Mouse (Mus musculus) embryo, embryonic 10.5 days (tissue): ENCODE measurements around the gene Clcn3.
A peak's percentile ranks its signal among the peaks of the same experiment; 100 is the strongest.

ENCODE experiments used
- DNase-seq: peaks from one replicate; pipeline ENCODE4 v3.0.0-alpha.2; 2015; ENCODE audit warnings: low spot score

Gene Clcn3

DNA sequence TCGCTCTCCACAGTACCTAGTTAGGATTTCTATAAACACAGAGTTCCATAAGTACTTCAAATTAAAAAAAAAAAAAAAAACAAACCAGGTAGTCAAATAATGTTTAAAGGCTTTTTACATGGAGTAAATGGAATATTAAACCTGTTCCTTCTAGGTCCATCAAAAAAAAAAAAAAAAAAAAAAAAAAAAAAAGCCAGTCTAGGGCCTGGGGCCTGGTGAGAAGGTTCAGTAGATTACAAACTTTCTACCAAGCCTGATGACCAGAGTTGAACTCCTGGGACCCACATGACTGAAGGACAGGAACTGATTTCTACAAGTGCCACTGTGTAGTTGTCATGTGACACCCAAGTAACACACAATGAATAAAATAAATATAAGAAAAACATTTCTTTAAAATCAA, 31.3 kb downstream of the Clcn3 start:
- DNase-seq: no peak

DNA sequence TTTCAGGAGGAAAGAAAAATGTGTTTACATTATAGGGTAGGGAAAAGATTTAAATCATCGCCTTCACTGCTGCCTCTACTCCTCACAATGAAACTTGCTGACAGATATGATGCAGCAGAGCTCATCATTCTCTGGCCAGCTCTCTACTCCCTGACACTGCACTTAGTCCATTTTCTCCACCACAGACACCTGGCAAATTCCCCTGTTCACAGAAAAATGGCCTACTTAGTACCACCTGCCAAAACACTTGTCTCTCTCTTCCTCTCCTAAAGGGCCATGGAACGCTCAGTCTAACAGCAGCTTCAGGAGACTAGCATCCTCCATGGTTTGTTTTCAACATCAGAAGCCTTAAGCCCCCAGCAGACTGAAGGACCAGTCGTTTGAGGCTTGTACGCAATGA, 31.8 kb downstream of the Clcn3 start:
- DNase-seq: no peak

DNA sequence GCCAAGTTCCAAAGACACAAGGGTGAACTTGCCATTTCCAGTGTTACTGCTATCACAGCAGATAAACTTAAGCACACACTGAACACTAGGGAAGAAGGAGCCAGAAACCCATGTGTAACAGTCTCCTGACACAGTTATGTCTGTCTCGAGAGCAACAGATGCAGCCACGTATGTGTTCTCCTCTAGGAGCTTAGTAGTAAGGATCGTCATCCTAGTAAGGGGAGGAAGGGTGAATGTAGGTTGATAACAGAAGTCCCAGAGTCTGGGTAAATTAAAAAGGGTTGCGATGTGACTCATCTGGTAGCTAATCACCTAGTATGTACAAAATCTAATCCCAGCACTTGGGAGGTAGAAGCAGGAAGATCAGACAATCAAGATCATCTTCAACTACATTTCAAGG, 33.2 kb downstream of the Clcn3 start:
- DNase-seq: no peak

DNA sequence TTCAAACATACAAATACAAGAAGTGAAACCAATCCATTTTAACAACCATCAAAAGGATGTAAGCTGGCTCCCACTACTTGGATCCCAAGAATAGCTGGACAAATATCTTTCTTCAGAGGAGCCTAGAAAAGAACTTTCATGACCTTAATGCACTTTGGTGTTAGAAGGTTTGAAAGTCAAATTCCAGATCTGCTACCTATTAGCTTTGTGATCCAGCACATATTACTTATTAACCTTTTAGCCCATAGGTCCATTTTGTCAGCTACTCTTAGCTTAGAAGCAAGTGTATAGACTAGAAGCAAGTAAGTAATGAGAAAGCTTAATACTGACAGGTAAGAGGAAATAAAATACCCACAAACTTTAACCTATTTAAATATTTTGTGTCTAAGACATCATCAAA, 35.6 kb downstream of the Clcn3 start:
- no peak for DNase-seq

DNA sequence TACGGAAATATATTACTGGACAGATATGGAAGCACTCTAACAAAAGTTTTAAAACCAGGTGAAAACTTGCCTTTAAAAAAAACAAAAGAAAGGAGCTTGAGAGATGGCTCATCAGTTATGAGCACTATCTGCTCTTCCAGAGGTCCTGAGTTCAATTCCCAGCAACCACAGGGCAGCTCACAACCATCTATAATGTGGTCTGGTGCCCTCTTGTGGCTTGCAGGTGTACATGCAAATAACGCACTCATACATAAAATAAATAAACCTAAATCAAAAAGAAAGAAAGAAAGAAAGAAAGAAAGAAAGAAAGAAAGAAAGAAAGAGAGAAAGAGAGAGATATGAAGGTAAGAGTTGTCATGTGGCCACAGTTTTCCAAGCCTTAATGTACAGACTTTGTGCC, 40.2 kb downstream of the Clcn3 start:
- DNase-seq: no peak

DNA sequence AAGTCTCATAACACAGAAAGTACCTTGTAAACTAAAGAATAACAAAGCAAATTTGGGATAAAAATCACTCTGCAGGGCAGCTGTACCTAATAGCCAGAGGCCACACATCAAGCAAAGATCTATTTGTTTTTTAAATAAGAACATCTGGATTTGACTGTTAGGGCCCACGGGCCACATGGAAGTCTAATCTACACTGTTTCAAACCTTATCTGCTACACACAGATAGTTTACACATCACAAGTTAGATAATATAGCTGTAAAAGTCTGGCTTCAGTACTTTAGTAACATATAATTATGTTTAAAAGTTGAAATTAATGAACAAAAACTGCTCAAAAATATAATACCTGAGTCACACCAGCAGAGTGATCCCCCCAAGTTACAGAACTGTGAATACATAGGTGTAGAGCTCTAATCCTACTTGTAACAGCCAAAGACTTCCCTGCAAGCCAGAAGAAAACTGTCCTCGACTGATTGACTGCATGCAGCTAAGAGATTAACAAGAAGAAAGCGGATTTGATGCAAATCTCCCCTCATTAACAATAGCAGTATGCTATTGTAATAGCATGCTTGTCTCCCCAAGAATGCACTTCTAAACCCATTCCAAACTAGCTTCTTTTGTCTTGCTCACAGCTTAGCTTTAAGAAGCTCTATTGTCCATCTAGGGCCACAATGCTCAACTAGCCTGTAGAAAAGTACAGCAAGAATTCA, 44.2 kb downstream of the Clcn3 start:
- no peak for DNase-seq

DNA sequence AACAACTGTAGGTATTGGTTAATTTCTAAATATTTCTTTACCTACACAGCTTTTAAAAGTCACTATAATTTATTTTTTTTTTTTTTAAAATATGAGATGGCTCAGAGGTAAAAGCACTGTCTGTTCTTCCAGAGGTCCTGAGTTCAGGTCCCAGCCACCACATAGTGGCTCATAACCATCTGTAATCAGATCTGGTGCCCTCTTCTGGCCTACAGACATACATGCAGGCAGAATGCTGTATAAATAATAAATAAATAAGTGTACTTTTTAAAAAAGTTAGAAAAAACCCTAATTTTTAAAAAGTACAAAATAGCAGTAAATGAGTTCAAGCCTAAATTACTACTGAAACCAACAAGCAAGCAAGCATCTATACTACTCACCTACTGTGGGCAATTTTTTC, 49.5 kb downstream of the Clcn3 start:
- DNase-seq: no peak

DNA sequence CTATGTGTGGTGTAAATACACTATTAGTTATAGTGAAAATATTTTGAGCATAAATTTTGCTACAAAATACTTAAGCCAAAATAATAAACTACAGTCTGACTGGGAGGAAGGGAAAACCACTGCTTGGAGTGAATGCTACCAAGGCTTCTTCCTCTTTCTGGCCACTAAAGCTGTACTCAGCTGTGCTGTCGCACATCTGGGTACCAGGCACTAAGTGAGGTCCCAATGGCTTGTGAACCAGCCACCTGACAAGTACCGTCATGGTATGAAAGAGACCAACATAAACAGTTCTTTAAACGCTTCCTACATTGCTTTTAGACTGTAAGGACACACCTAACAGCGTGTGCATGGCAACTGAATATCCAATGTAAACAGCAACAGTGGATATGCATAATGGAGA, 62.9 kb downstream of the Clcn3 start:
- DNase-seq: no peak

DNA sequence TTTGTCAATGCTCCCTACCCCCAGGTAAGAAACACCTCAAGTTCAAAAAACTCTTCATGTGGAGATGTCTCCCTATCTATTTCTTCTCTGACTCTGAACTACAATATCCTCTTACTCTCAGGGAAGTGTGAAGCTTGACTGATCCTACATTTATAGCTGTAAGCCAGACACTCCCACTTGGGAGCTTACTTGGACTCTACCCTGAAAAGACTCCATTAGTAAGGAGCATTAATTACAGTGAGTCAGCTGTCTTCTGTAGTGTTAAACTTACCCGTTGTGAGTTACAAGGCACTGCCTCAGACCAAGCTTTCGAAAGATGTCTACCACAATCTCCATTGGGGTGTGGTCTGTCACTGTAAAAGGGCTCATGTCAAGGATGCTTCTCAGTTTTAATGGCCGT, 64.0 kb downstream of the Clcn3 start:
- DNase-seq: no peak

DNA sequence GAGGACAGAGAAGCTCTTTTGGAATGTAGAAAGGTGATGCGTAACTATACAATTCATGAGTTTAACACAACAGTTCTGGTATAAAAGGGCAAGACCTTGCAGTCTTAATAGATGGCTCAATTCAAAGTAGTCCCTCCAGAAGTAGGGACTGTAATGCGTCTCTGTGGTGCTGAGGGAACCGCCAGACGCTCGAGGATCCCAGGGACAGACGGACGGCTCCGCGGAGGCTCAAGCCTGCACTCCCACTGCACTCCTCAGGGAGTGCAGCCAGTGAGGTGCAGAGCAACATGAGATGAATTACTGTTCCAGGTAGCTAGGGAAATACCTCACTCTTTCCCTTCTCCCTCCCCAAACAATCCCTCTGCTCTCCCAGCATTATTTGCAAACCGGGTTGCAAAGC, 70.5 kb downstream of the Clcn3 start:
- DNase-seq: peak; percentile 9

DNA sequence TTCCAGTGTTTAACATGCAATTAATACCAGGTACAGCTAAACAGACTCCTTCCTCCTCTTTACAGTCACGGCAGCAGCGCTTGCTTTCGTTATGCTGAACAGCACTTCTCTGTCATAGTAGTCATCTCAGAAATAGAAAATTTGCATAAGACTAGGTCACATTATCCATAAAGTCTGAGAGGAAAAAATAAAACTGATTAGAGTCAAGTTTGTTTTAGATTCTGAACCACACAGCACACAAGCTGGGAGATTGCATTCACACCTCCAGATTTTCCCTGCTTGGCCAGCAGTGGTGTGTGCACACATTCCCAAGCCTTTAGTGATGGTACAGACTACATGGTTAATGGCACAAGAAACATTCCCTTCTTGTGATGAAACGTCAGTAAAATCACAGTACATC, 71.0 kb downstream of the Clcn3 start:
- no peak for DNase-seq

DNA sequence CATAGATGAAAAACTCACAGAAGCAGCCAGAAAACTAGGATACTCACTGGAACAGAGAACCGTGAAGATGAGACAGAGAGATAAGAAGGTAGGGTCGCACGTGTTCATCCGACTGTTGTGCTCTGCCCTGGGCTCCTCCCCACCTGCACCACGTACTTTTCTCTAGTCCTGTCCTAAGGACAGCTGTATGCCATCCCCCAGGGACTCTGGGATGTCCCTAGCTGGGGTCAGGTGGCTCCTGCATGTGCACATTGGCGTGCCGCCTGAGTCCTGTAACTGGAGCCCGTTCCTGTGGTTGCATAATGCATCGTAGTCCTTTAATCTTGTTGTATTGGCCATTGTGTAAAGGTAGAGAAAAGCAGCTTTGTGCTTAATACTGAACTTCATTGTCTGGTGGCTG, 83.0 kb downstream of the Clcn3 start:
- no peak for DNase-seq

DNA sequence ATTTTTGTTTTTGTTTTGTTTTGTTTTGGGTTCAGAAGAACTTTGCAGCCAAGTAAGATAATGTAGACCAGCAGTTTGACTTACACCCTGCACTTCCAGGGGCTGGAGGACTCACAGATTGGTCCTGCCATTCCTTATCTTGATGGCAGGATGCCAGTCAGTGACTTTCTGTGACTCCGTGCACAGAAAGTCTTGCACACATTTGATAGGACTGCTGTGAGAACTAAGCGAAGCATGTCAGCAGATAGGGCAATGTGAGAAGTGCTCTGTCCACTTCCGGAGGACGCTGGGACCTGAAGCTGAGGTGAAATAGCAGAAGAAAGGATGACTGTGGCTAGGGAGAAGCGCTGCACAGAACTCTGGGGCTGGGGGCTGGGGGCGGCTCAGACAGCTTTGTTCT, 87.2 kb downstream of the Clcn3 start:
- DNase-seq: no peak

DNA sequence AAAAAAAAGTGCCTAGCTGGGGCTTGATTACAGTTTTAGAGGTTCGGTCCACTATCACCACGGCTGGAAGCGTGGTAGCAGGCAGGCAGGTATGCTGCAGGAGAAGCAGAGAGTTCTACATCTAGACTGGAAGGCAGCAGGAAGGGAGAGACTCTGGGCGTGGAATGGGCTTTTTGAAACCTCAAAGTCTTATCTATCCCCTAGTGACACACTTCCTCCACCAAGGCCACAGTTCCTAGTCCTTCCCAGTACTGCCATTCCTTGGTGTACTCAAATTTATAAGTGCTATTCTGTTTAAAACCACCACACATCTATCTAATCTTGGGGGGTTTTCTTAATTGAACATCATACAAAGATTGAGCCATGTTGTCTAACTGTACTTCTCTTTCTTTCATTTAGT, 91.3 kb downstream of the Clcn3 start:
- no peak for DNase-seq

DNA sequence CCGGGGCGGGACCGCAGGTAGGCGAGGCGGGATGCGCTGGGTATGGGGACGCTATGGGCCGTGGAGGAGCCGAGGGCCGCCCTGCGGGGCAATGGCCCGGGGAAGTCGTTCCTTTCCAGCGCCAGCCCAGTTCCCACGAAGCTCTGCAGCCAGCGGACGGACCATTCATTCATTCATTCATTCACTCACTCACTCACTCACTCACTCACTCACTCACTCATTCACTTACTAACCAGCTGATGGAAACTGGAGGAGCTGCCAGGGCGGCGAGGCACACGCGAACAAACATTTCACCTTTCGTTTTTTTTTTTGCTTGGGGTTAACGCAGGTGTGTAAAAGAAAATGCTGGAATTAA, 92.6 kb downstream of the Clcn3 start:
- no peak for DNase-seq

DNA sequence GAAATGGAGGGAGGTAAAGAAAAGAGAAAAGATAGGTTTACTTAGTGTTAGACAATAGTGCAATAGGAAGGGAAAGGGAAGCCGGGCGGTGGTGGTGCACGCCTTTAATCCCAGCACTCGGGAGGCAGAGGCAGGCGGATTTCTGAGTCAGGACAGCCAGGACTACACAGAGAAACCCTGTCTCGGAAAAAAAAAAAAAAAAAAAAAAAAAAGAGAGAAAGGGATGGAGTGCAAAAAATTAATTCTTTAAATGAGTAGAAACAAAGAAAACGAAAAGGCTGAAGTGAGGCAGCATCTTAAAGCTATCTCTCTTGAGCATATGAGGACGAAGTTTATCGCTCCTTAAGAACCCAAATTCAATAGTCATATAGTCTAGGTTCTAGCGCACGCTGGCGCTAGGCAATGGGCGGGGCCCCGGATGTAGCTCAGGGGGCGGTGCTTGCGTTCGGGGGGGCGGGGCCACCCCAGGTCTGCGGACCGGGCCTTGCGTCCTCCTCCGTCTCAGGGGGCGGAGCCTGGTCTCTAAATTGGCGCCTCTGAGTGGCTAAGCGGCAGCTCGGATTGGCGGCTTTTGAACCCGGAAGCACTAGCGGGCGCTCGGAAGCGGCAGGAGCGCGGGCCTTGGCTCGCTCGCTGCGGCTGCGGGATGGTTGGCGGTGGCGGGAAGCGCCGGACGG, 93.1 kb downstream of the Clcn3 start, which contains the start of gene Hpf1:
Hpf1 (plus strand) TSS at position 576 of the 677 bp plus-strand sequence.
- peak; percentile 98 for DNase-seq

DNA sequence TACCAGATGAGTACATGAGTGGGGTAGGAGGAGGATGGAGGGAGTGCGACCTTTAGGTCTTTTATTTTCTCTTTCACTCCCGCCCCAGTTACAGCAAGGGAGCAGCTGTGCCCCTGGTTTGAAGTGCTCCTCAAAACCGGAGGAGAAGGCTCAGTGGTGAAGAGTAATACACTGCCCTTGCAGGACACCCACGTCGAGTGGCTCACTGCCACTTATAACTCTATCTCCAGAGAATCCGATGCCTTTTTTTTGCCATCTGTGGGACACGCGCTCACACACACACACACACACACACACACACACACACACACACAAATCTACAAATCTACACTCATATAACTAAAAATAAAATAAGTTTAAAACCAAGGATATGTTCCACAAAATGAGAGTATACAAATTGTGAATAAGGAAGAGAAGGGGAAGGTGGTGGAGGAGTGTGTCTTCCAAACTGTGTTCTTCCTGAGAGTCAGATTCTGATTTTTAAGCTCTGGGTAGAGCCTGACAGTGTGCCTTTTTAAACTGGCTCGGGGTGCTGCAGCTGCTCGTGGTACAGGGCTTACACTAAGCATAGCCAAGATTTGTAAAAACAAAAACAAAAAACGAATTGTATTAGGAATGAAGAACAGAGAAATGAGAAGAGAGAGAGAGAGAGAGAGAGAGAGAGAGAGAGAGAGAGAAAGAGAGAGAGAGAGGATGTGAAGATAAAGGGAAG, 93.8 kb downstream of the Clcn3 start:
- DNase-seq: no peak

DNA sequence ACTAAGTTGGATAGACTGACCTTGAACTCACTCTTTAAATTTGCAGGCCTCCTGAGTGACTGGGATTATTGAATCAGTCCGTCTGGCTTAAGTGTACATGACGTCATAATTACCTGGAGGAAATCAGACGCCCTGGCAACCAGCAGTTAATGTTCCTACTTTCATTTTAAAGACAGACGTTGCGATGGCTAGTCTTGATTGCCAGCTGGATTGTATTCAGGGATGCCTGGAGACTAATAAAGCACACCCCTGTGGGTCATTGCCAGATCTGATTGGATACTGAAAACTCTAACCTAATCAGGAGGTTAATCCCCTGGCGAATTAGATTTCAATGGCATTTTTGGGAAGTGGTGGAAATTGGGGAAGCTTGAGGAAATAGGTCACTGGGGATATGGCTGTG, 96.4 kb downstream of the Clcn3 start:
- no peak for DNase-seq

DNA sequence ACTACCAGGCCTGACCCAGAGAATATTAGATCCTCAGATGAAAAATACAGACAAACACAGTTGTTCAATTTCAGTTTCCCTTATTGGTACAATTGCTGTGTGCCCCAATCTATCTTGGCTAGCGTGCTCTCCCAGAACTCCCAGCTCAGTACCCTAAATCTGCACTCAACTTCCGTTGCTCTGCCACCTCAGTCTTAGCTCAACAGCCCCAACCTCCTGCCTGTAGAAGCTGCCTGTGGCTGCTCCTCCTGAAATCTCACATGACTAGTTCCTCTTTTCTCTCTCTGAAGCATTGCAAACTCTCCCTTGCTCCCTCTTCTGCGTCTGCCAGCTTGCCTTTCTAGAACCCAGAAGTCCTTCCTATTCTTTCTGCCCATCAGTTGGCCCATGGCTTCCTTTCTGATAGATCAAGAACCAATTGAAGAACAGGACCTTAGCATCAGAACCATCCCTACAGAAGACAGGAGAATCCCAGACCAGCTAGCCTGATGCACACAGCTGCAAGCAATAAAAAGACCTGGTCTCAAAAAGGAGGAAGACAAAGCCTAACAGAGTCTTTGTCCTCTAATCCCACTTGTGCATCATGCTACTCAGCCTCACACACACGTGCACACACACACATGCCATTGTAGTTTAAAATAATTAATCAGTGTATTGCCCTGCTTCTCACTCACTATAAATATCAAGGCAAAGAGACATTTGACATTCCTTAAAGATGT, 99.5 kb downstream of the Clcn3 start:
- DNase-seq: no peak

DNA sequence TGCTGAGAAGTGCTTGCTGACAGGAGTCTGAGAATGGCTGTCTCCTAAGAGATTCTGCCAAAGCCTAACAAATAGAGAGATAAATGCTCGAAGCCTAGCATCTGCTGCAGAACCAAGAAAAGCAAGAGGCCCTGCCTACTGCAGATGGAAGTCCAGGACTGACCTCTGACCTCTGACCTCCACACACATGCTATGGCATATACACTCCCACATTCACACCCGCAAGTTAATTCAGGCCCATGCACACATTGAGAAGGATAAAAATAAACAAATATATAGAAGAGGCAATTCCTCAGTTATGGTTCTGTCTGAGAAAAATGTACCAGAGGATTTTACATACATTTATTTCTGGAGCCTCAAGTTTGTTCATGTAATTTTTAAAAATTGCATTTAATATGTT, 104.5 kb downstream of the Clcn3 start:
- peak; percentile 31 for DNase-seq

DNA sequence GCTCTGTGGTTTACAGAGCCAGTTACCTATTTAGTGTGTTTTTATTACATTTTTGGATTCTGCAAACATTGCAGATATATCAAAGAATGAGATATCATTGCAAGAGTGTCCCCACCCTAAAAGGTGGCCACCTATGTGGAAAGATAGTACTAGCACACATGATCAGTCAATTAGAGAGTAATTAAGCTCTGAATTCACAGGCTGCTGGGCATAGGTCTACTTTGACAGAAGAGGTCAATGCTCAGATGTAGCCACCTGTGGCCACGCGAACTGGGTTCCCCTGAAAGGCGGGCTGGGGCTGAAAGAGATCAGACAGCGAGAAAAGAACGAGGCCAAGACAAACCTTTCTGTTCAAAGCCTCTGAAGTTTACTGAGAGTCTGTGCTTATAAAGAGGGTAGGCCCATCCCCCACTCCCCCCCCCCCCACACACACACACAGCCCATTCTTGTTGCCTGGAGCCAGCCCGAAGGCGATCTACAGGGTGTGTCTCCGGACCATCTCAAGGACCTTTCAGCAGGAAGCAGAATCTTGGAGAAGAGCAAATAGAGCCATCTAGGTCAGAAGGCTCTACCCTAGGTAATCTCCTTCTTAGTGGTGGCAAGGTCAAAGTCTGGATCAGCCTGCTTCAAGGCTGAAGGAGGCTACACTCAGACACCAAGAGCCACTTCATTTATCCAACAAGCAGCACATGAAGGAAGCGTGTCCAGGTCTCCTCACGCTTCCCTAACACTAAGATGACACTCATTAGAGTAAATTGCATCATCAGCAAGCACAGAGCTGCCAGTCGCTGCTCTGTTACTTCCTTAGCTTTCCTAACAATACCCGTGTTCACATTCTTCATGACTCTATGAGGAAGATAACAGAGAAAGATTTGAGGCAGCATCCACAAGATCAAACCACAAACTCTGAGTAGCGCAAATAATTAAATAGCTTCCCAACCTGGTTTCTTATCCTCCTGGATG, 112.6 kb downstream of the Clcn3 start:
- no peak for DNase-seq

DNA sequence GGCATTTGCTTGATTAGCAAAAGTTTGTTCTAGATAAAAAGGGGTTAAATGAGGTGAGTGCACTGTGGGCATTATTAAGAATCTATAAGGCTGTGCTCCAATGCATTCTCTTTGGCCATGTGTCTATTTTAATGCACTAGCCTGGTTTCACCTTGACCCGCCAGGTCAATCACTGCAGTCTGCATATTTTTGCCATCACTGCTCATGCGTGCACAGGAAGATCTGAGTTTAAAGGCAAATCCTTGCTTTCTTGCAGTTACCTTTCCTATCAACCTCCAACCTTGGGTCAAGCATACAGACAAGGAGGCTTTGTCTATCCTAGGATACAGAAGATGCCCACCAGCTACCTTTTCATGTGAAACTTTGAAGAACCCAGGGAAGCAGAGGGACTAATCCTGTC, 113.3 kb downstream of the Clcn3 start:
- no peak for DNase-seq
